Mouse (Mus musculus) stomach, postnatal 0 days (tissue): ENCODE measurements at regions not wholly inside any gene's neighbourhood (a gene's known extent, or its start where the extent isn't known, plus 50 kb on each side); places are given as distances from the start of the nearest gene placed in this dataset.

Experiments
- CTCF ChIP-seq: IDR thresholded peaks from 2 replicates; pipeline ENCODE4 v1.5.1; 2016; ENCODE audit warnings: antibody characterized with exemption, low read depth, mild to moderate bottlenecking, moderate library complexity
- EP300 ChIP-seq: optimal IDR thresholded peaks from 2 replicates; pipeline ENCODE3; 2016; ENCODE audit warnings: antibody characterized with exemption

DNA sequence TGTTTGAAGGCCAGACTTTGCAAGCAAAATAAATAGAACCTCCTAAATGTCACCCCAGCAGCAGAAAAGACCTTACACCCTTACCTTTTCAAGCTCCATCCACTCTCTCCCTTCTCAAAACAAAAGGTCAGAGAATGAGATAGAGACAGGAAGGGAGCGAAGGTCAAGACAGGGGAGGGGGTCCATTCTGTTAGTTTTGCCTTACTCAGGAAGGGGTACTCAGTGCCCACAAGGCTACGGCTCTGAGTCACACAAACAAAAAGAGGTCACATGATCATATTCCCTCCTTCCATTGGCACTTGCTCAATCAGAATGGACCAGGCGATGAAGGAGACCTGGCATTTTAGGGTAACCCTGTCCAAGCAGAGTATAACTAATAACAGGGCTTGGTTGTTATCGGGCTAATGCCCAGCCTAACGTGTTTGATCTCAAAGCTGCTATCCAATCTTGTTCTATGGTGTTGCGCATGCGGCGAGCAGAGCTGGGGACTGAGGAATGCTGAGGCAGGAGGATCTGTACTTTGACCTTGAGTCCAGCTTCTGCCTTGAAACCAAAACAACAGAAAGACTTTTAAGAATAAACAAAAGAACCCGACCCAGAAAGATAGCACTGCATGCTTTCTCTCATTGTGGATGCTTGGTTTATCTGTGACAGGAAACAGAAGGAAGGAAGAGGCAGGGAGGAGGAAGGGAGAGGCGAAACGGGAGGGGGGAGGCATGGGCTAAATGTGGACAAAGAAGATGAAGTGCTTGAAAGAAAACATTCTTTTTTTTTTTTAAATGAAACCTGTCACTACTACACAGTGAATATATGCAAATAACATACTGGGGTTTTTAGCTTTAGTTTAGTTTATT is 184.5 kb downstream of the Ankrd50 start:
- TF ChIP-seq CTCF (no peak), EP300 (no peak)
